ENCODE assay signal across 14 mouse cellular contexts in the genomic region with DNA sequence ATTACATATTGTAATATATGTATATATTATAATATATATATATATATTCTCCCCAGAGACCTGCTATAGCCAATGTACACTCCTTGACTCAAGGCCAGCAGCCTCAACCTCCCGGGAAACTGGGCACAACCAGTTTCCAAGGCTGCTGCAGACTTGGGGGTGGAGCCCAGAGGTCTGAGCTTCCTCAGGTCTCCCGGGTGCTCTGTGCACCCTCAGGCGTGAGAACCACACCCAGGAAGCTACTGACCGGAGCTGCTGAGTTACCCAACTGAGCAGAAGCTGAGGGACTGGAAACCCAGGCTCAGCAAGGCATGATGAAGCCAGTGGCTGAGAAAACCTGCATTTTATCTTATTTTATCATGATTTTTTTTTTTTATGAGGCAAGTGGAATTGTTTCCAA. TPM values are rescaled to one million over a fixed set of nuclear protein-coding genes. Genes with fewer than 3 reads are reported as not detected.
DNase-seq lines count a peak whose midpoint lies in the region; ATAC-seq and TF ChIP-seq lines count a peak whose summit lies in the region.
"Had no signal": no experiment of that assay in that cellular context is flagged by ENCODE, and none has a peak within 500 bp of the region (broad histone marks: within the 10 kb centered on the region; RNA-seq: fewer than 3 reads in every experiment).

No protein-coding gene starts in this region.

- H3K27ac ChIP-seq in intestine, embryonic 15.5 days = no peak overlapping the region
- no peak overlapping the region for H3K27ac ChIP-seq in intestine, postnatal 0 days (ENCODE audit: low read depth, low read length)
- H3K27ac ChIP-seq in CH12.LX (ENCODE audit: insufficient read depth, low read depth) = no peak overlapping the region
- H3K27ac ChIP-seq in midbrain, embryonic 16.5 days (ENCODE audit: low read length) = no peak overlapping the region
- no peak overlapping the region for H3K27ac ChIP-seq in hindbrain, embryonic 12.5 days

- no peaks in the 10 kb centered on the region for H3K9me3 ChIP-seq in intestine, embryonic 15.5 days
- no peaks in the 10 kb centered on the region for H3K9me3 ChIP-seq in intestine, postnatal 0 days (ENCODE audit: control insufficient read depth)
- H3K9me3 ChIP-seq in CH12.LX (replicated peaks; ENCODE audit: low read length) = no peaks in the 10 kb centered on the region
- H3K9me3 ChIP-seq in midbrain, embryonic 16.5 days (replicated peaks; ENCODE audit: control insufficient read depth, low read length, poor library complexity, severe bottlenecking) = no peaks in the 10 kb centered on the region
- H3K9me3 ChIP-seq in hindbrain, embryonic 12.5 days (replicated peaks) = no peaks in the 10 kb centered on the region
- H3K9me3 ChIP-seq: forebrain, embryonic 10.5 days had no signal

- in situ Hi-C loops in CH12.LX (cut with MboI; ENCODE audit: low pct_ligation_motif_present, low pct_unique_long_range_greater_than_20kb, low sequenced_read_pairs) = no loop called here

- no peaks in the 10 kb centered on the region for H3K27me3 ChIP-seq in intestine, embryonic 15.5 days (replicated peaks)
- no peaks in the 10 kb centered on the region for H3K27me3 ChIP-seq in intestine, postnatal 0 days (replicated peaks; ENCODE audit: control insufficient read depth, insufficient read depth, low read length)
- peaks cover 83% of the 10 kb centered on the region for H3K27me3 ChIP-seq in CH12.LX (replicated peaks)
- no peaks in the 10 kb centered on the region for H3K27me3 ChIP-seq in midbrain, embryonic 16.5 days (ENCODE audit: control insufficient read depth, insufficient read depth, low read depth, low read length)
- no peaks in the 10 kb centered on the region; the same call in 1 of the 2 replicates for H3K27me3 ChIP-seq in hindbrain, embryonic 12.5 days

- no peak overlapping the region for H3K9ac ChIP-seq in intestine, embryonic 15.5 days
- no peak overlapping the region for H3K9ac ChIP-seq in intestine, postnatal 0 days (ENCODE audit: low read depth, low read length)
- H3K9ac ChIP-seq in CH12.LX (ENCODE audit: insufficient read depth, low read depth) = no peak overlapping the region
- no peak overlapping the region for H3K9ac ChIP-seq in midbrain, embryonic 16.5 days (ENCODE audit: low read depth, low read length)
- H3K9ac ChIP-seq in hindbrain, embryonic 12.5 days = no peak overlapping the region

- dilution Hi-C loops in CH12.LX (cut with MboI; ENCODE audit: extremely low pct_ligation_motif_present, extremely low pct_unique_long_range_greater_than_20kb, low sequenced_read_pairs) = no loop called here

- TF ChIP-seq RAD21 in CH12.LX (IDR thresholded peaks at IDR 0.05; ENCODE audit: low read depth, low read length) = no peak

- no peak for DNase-seq in CH12.LX (ENCODE audit: extremely low read depth)
- DNase-seq in kidney, postnatal 4 days = peak; percentile 40 to 60
- DNase-seq: right cerebral cortex, postnatal 4 days; thymus, postnatal 14 days had no signal

- no peak for TF ChIP-seq EP300 in CH12.LX (IDR thresholded peaks at IDR 0.05; ENCODE audit: low read length)

- H3K4me3 ChIP-seq in intestine, embryonic 15.5 days (replicated peaks) = no peak overlapping the region
- no peak overlapping the region for H3K4me3 ChIP-seq in intestine, postnatal 0 days (ENCODE audit: low read depth, low read length)
- H3K4me3 ChIP-seq in CH12.LX (replicated peaks in 1 of 3; ENCODE audit: low read depth in 2 of 3, low read length in 2 of 3, poor library complexity in 1 of 3) = no peak overlapping the region
- no peak overlapping the region for H3K4me3 ChIP-seq in midbrain, embryonic 16.5 days (ENCODE audit: low read depth, low read length)
- H3K4me3 ChIP-seq in hindbrain, embryonic 12.5 days = no peak overlapping the region

- H3K36me3 ChIP-seq in intestine, embryonic 15.5 days = no peaks in the 10 kb centered on the region
- H3K36me3 ChIP-seq in intestine, postnatal 0 days (ENCODE audit: control insufficient read depth, insufficient read depth) = no peaks in the 10 kb centered on the region
- H3K36me3 ChIP-seq in CH12.LX (replicated peaks in 1 of 2; ENCODE audit: control insufficient read depth in 1 of 2, insufficient read depth in 1 of 2, low read length in 1 of 2) = no peaks in the 10 kb centered on the region
- no peaks in the 10 kb centered on the region for H3K36me3 ChIP-seq in midbrain, embryonic 16.5 days (ENCODE audit: control insufficient read depth, insufficient read depth, low read length)
- H3K36me3 ChIP-seq in hindbrain, embryonic 12.5 days = no peaks in the 10 kb centered on the region
- H3K36me3 ChIP-seq: forebrain, embryonic 10.5 days had no signal

- peaks cover 13% of the 10 kb centered on the region; the same call in 1 of the 2 replicates for H3K4me1 ChIP-seq in intestine, embryonic 15.5 days (replicated peaks)
- no peaks in the 10 kb centered on the region; the same call in 1 of the 2 replicates for H3K4me1 ChIP-seq in intestine, postnatal 0 days (replicated peaks; ENCODE audit: control insufficient read depth, insufficient read depth, low read length)
- peaks cover 0 to 7% of the 10 kb centered on the region in 2 experiments; a peak in 2 of 4 replicates for H3K4me1 ChIP-seq in CH12.LX (ENCODE audit: control insufficient read depth in 1 of 2, insufficient read depth in 2 of 2)
- 0 out of 2 replicates have a peak, but pooled peaks cover 3% of the 10 kb centered on the region for H3K4me1 ChIP-seq in midbrain, embryonic 16.5 days (ENCODE audit: control insufficient read depth, insufficient read depth, low read length)
- H3K4me1 ChIP-seq in hindbrain, embryonic 12.5 days = peaks cover 5% of the 10 kb centered on the region; the same call in 1 of the 2 replicates

- WGBS in intestine, embryonic 15.5 days = 21% methylated on average over 4 of the region's 4 CpGs
- 12% methylated on average over 4 of the region's 4 CpGs for WGBS in intestine, postnatal 0 days
- 51% methylated on average over 4 of the region's 4 CpGs for WGBS in midbrain, embryonic 16.5 days
- WGBS in hindbrain, embryonic 12.5 days = 54% methylated on average over 4 of the region's 4 CpGs

- no peak overlapping the region for H3K4me2 ChIP-seq in intestine, embryonic 15.5 days (replicated peaks)
- H3K4me2 ChIP-seq in intestine, postnatal 0 days (replicated peaks; ENCODE audit: low read depth) = no peak overlapping the region
- 0 out of 2 replicates have a peak overlapping the region, but pooled peaks have one; percentile 2 for H3K4me2 ChIP-seq in CH12.LX (ENCODE audit: insufficient read depth, low read depth, poor library complexity, severe bottlenecking)
- H3K4me2 ChIP-seq in midbrain, embryonic 16.5 days (ENCODE audit: low read length) = no peak overlapping the region
- H3K4me2 ChIP-seq in hindbrain, embryonic 12.5 days (replicated peaks) = no peak overlapping the region

- peak; percentile 46 for ATAC-seq in intestine, embryonic 15.5 days
- ATAC-seq in intestine, postnatal 0 days = no peak
- peak; percentile 72 for ATAC-seq in monocyte, adult 5-6 weeks (replicated peaks; ENCODE audit: insufficient number of reproducible peaks, low FRiP score, low TSS enrichment, poor library complexity, severe bottlenecking)
- no peak for ATAC-seq in activated CD4-positive, CD25-positive, alpha-beta regulatory T cell, adult 4 months
- no peak for ATAC-seq in midbrain, embryonic 16.5 days
- no peak for ATAC-seq in hindbrain, embryonic 12.5 days (ENCODE audit: low FRiP score)
- ATAC-seq: inflammation-experienced regulatory T-cells, adult 6 months had no signal

- no peaks in the 10 kb centered on the region for H3K79me2 ChIP-seq in CH12.LX (replicated peaks; ENCODE audit: control insufficient read depth, extremely low read depth, insufficient read depth, poor library complexity, severe bottlenecking)

- TF ChIP-seq POLR2A in CH12.LX (IDR thresholded peaks at IDR 0.05; ENCODE audit: low read depth, low read length) = no peak

- no peak for TF ChIP-seq CTCF in intestine, postnatal 0 days (IDR thresholded peaks at IDR 0.05; ENCODE audit: low read depth)
- no peak for TF ChIP-seq CTCF in CH12.LX (conservative IDR thresholded peaks at IDR 0.05 in 1 of 2, IDR thresholded peaks at IDR 0.05 in 1 of 2; ENCODE audit: low read depth in 2 of 2, low read length in 2 of 2)

RNA-seq across cellular contexts. Expression of gene Padi4, which starts 2.9 kb away (rescaled TPM):
- 2.3 and 2.7 TPM in 2 replicates for polyA plus RNA-seq in intestine, embryonic 15.5 days (2015; fragmentation: Nextera tagmentation; extraction: Ambion mirVana)
- 5.4 and 5.5 TPM in 2 replicates for polyA plus RNA-seq in intestine, postnatal 0 days (2015; fragmentation: Nextera tagmentation; extraction: Ambion mirVana)
- not detected in 2 replicates for total RNA-seq in CH12.LX (2012; rRNA removed)
- not detected in 2 replicates for total RNA-seq in CH12.LX (2014; rRNA removed)
- polyA plus RNA-seq in CH12.LX (2012; ENCODE audit: insufficient read length, low read depth) = not detected in 2 replicates
- 5.7 to 16.3 TPM (median 13.0 TPM) in 3 replicates for total RNA-seq in monocyte, adult 5-6 weeks (2017)
- polyA plus RNA-seq in activated CD4-positive, CD25-positive, alpha-beta regulatory T cell, adult 4 months (2017; shearing (Covaris generic)) = under 1 TPM in 1 of 2 experiments, not detected in 1; 0.56 TPM
- 0.20 and 0.25 TPM in 2 replicates for polyA plus RNA-seq in midbrain, embryonic 16.5 days (2015; fragmentation: Nextera tagmentation; extraction: Ambion mirVana)
- 0.31 and 0.42 TPM in 2 replicates for polyA plus RNA-seq in hindbrain, embryonic 12.5 days (2016; fragmentation: Nextera tagmentation; extraction: Ambion mirVana)
- total RNA-seq: gastrocnemius, adult 8-10 months; left cerebral cortex, postnatal 36 days had no signal

RNA-seq across cellular contexts. Expression of gene Padi6, which starts 28.6 kb away (rescaled TPM):
- 0.11 and 0.15 TPM in 2 replicates for polyA plus RNA-seq in intestine, embryonic 15.5 days (2015; fragmentation: Nextera tagmentation; extraction: Ambion mirVana)
- polyA plus RNA-seq in intestine, postnatal 0 days (2015; fragmentation: Nextera tagmentation; extraction: Ambion mirVana) = not detected in 2 replicates
- total RNA-seq in CH12.LX (2012; rRNA removed) (not detected in 2 replicates), CH12.LX (2014; rRNA removed) (not detected in 2 replicates)
- polyA plus RNA-seq in CH12.LX (2012; ENCODE audit: insufficient read length, low read depth) = 0.25 TPM in 1 of 2 replicates, not detected in the other
- not detected in 3 replicates for total RNA-seq in monocyte, adult 5-6 weeks (2017)
- polyA plus RNA-seq in activated CD4-positive, CD25-positive, alpha-beta regulatory T cell, adult 4 months (2017; shearing (Covaris generic)) = not detected
- not detected in 2 replicates for polyA plus RNA-seq in midbrain, embryonic 16.5 days (2015; fragmentation: Nextera tagmentation; extraction: Ambion mirVana)
- polyA plus RNA-seq in hindbrain, embryonic 12.5 days (2016; fragmentation: Nextera tagmentation; extraction: Ambion mirVana) = 0.09 TPM in 1 of 2 replicates, not detected in the other
- total RNA-seq: gastrocnemius, adult 8-10 months had no signal
- polyA plus RNA-seq: forebrain, embryonic 10.5 days; inflammation-experienced regulatory T-cells, adult 6 months had no signal

RNA-seq across cellular contexts. Expression of gene Padi3, which starts 39.4 kb away (rescaled TPM):
- 0.40 and 0.42 TPM in 2 replicates for polyA plus RNA-seq in intestine, embryonic 15.5 days (2015; fragmentation: Nextera tagmentation; extraction: Ambion mirVana)
- polyA plus RNA-seq in intestine, postnatal 0 days (2015; fragmentation: Nextera tagmentation; extraction: Ambion mirVana) = 0.83 and 0.85 TPM in 2 replicates
- total RNA-seq in CH12.LX (2012; rRNA removed) = 0.17 TPM in 2 replicates
- 0.09 and 0.11 TPM in 2 replicates for total RNA-seq in CH12.LX (2014; rRNA removed)
- polyA plus RNA-seq in CH12.LX (2012; ENCODE audit: insufficient read length, low read depth) = 0.07 and 0.10 TPM in 2 replicates
- total RNA-seq in monocyte, adult 5-6 weeks (2017) = not detected in 3 replicates
- polyA plus RNA-seq in activated CD4-positive, CD25-positive, alpha-beta regulatory T cell, adult 4 months (2017; shearing (Covaris generic)) = under 1 TPM in 1 of 2 experiments, not detected in 1; 0.15 TPM
- not detected in 2 replicates for polyA plus RNA-seq in midbrain, embryonic 16.5 days (2015; fragmentation: Nextera tagmentation; extraction: Ambion mirVana)
- 0.06 TPM in 1 of 2 replicates, not detected in the other for polyA plus RNA-seq in hindbrain, embryonic 12.5 days (2016; fragmentation: Nextera tagmentation; extraction: Ambion mirVana)
- total RNA-seq: left cerebral cortex, postnatal 36 days had no signal
- polyA plus RNA-seq: inflammation-experienced regulatory T-cells, adult 6 months had no signal

Comparison
In these comparisons a context has a peak if more than half of its experiments do, and no peak if none do; other contexts are left out.
1. ATAC-seq: peak in intestine, embryonic 15.5 days (single experiment) and monocyte, adult 5-6 weeks (single experiment); none in intestine, postnatal 0 days (single experiment), activated CD4-positive, CD25-positive, alpha-beta regulatory T cell, adult 4 months (single experiment), midbrain, embryonic 16.5 days (single experiment) and hindbrain, embryonic 12.5 days (single experiment).